Mouse (Mus musculus) left cerebral cortex, postnatal 25 days (tissue): ENCODE measurements around the gene Svs1. TPM values are rescaled to one million over a fixed set of nuclear protein-coding genes. Genes with fewer than 3 reads are reported as not detected.

Source experiments
- DNase-seq, 2 experiments: peaks; one replicate each; pipeline ENCODE4 v3.0.0; 2022; ENCODE audit warnings: low spot score in 2 of 2, mixed read lengths in 1 of 2
- intact Hi-C: fragments of 180-260 bp; cut with DNase I; formaldehyde crosslinking; loops from one replicate; pipeline ENCODE4 v1.15.1; 2025
- total RNA-seq, 2 experiments: library from RNA; stranded (reverse); gene quantifications; 2 replicates each; pipeline ENCODE4 v1.2.3; 2021

Svs1 gene
- total RNA-seq, 2 experiments from 2014 or later = not detected

DNA sequence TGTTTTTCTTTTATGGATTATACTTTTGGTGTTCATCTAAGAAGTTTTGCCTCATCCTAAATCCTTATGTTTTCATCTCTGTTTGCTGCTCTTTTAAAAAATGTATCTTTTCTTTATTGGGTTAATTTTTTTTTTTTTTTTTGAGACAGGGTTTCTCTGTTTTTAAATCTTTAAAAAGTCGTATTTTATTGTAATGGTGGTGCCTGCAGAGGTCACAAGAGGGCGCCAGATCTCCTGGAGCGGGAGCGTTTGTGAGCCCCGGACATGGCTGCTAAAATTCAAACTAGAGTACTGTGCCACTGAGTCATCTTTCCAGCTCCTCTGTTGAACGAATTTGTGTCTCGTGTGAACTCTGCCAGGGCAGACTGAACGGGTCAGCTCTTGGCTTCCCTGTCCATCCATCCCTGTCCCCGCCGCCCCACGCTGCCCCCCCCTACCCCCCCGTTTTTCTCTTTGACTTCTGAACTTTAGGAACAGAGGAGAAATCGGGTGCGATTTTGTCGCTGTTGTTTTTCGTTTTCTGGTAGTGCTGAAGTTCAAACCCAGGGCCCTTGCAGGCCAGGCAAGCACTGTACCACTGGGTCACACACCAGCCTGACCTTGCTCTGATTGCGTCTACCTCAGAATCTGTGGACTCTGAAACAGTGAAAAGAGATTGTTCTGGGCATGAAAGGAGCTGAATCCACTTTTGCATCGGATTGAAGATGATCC, 53.0 kb downstream of the Svs1 start:
- peak; percentile 56 to 74 for DNase-seq
- intact Hi-C loops = loop anchor here (5.0 kb wide), 1 partner anchor 358 kb away; the partner anchor contains the start of gene Stk31

Other genes with a start within 250 kb of the Svs1 start
- 1 to 10 TPM; 2.0 to 2.8 TPM for gene Gimap1, start 247.8 kb upstream of the Svs1 start, total RNA-seq
- 1 to 10 TPM; 1.1 to 2.0 TPM for gene Gimap5, start 240.7 kb upstream of the Svs1 start, total RNA-seq
- gene Gimap3, start 216.0 kb upstream of the Svs1 start, total RNA-seq = not detected
- gene Tmem176a, start 145.9 kb upstream of the Svs1 start, total RNA-seq = 10 to 100 TPM; 30.2 to 34.9 TPM
- gene Tmem176b, start 145.4 kb upstream of the Svs1 start, total RNA-seq = 10 to 100 TPM; 53.7 to 57.9 TPM
- gene Aoc1, start 114.0 kb upstream of the Svs1 start, total RNA-seq = not detected
- gene 1600015I10Rik, start 57.0 kb upstream of the Svs1 start, total RNA-seq = not detected
- not detected for gene Doxl2, start 11.9 kb upstream of the Svs1 start, total RNA-seq
- gene Gpnmb, start 49.7 kb downstream of the Svs1 start, total RNA-seq = 1 to 10 TPM; 1.3 to 1.7 TPM
- gene Malsu1, start 86.9 kb downstream of the Svs1 start, total RNA-seq = 10 to 100 TPM; 26.1 to 27.3 TPM
- gene Igf2bp3, start 228.1 kb downstream of the Svs1 start, total RNA-seq = under 1 TPM in 1 of 2 experiments, not detected in 1; 0.16 TPM